Mouse (Mus musculus): ENCODE measurements around the gene Timd2.

DNA sequence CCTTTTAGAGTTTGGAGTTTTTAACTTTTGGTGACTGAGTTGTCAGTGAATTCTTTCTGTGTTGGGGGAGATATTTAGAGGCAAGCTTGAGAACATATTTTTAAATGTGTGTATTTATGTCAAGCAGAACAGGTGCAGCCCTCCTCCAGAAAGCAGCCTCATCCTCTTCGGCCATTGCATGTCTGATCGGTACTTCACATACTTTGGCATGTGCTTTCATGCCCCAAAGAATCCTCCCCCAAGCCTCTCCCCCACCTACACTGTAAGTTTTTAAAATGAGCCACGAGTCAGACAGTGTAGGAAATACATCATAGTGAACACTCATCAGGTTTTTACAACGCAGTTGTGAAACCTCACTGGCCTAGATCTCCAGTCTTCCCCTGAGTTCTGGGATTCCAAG lies 34.0 kb upstream of the Timd2 start:
- TF ChIP-seq MAX (IDR thresholded peaks at IDR 0.05; ENCODE audit: low read depth), result no peak
- TF ChIP-seq POLR2A (IDR thresholded peaks at IDR 0.05; ENCODE audit: insufficient read length, low read depth), result no peak
- TF ChIP-seq USF1 (IDR thresholded peaks at IDR 0.05; ENCODE audit: low read depth), result no peak
- TF ChIP-seq MYOG (IDR thresholded peaks at IDR 0.05; ENCODE audit: control insufficient read depth in 1 of 3, insufficient read depth in 1 of 3, insufficient read length in 2 of 3, low read depth in 2 of 3), result no peak
- no peak for TF ChIP-seq SRF (IDR thresholded peaks at IDR 0.05; ENCODE audit: control insufficient read depth, insufficient read length, low read depth)
- no peak for TF ChIP-seq POLR2AphosphoS2 (IDR thresholded peaks at IDR 0.05; ENCODE audit: insufficient read length, low read depth)
- TF ChIP-seq CEBPB (IDR thresholded peaks at IDR 0.05; ENCODE audit: insufficient read depth, poor library complexity, severe bottlenecking), result no peak
- no peak for TF ChIP-seq MYOD1 (IDR thresholded peaks at IDR 0.05; ENCODE audit: control insufficient read depth in 1 of 3, insufficient read length in 2 of 3, low read depth in 2 of 3)
- no peak for TF ChIP-seq TCF3 (IDR thresholded peaks at IDR 0.05; ENCODE audit: insufficient read length, low read depth)
- no peak for TF ChIP-seq E2F4 (IDR thresholded peaks at IDR 0.05; ENCODE audit: insufficient read depth)
- no peak for TF ChIP-seq REST (IDR thresholded peaks at IDR 0.05; ENCODE audit: insufficient read depth, insufficient read length)
- TF ChIP-seq TCF12 (IDR thresholded peaks at IDR 0.05; ENCODE audit: insufficient read depth, poor library complexity, severe bottlenecking), result no peak

Data from myocyte (in vitro differentiated cells).